Mouse (Mus musculus) hindbrain, embryonic 10.5 days (tissue): Measurements from ENCODE around the gene Nub1. TPM values are rescaled to one million over a fixed set of nuclear protein-coding genes. Genes with fewer than 3 reads are reported as not detected.
"Not testable (repeated sequence)": the region's sequence is repeated elsewhere in the genome, so short reads cannot be mapped to it uniquely, and the experiment has no call there.

Source experiments
- DNase-seq: peaks from one replicate; pipeline ENCODE4 v3.0.0-alpha.2; 2017; ENCODE audit warnings: low spot score
- H3K27ac ChIP-seq: fragments of 300-500 bp; sonication (generic); 2 replicates; pipeline ENCODE4 v1.5.1; 2016; ENCODE audit warnings: mild to moderate bottlenecking, moderate library complexity
- H3K27me3 ChIP-seq: fragments of 300-500 bp; sonication (generic); 2 replicates; pipeline ENCODE4 v1.6.1; 2016; ENCODE audit warnings: mild to moderate bottlenecking; ENCODE audit not compliant: poor library complexity, insufficient read depth, severe bottlenecking
- H3K36me3 ChIP-seq: fragments of 300-500 bp; sonication (generic); 2 replicates; pipeline ENCODE4 v1.6.1; 2016; ENCODE audit warnings: mild to moderate bottlenecking, moderate library complexity
- H3K4me1 ChIP-seq: fragments of 300-500 bp; sonication (generic); replicated peaks from 2 replicates; pipeline ENCODE4 v1.6.1; 2016; ENCODE audit warnings: mild to moderate bottlenecking
- H3K4me3 ChIP-seq: fragments of 300-500 bp; sonication (generic); 2 replicates; pipeline ENCODE4 v1.5.1; 2016; ENCODE audit warnings: mild to moderate bottlenecking, moderate library complexity
- H3K9me3 ChIP-seq: fragments of 300-500 bp; sonication (generic); 2 replicates; pipeline ENCODE4 v1.6.1; 2016; ENCODE audit warnings: mild to moderate bottlenecking, moderate library complexity
- WGBS: fragments of 180-500 bp; shearing (Covaris S2); methylation state at CpG from one replicate; pipeline ENCODE4 v1.1.7; 2016; 5-methylcytosine and 5-hydroxymethylcytosine counted together
- polyA plus RNA-seq: library from polyadenylated mRNA; unstranded; fragments of >200 nt; fragmentation: Nextera tagmentation; extraction: Ambion mirVana; gene quantifications from 2 replicates; pipeline ENCODE4 v1.2.1, GENCODE M21; 2016

Nub1 gene
- polyA plus RNA-seq, 1 experiment from 2014 or later: 28.8 TPM

- Histone ChIP-seq H3K9me3 (no peaks in the 10 kb centered on the region), H3K27ac (no peak overlapping the region), H3K4me3 (no peak overlapping the region), H3K4me1 (no peaks in the 10 kb centered on the region), H3K36me3 (no peaks in the 10 kb centered on the region), H3K27me3 (no peaks in the 10 kb centered on the region)
- WGBS: 81% methylated on average over 3 of the region's 4 CpGs
- no peak for DNase-seq
Measured at GRCm38 (mm10) chr5:24659708-24660423, 25.5 kb upstream of the Nub1 start.

- DNase-seq: no peak
- Histone ChIP-seq H3K27ac (no peak overlapping the region), H3K4me1 (no peaks in the 10 kb centered on the region), H3K4me3 (no peak overlapping the region), H3K9me3 (no peaks in the 10 kb centered on the region), H3K36me3 (no peaks in the 10 kb centered on the region), H3K27me3 (no peaks in the 10 kb centered on the region)
- WGBS: 87% methylated on average over 6 of the region's 6 CpGs
Measured at GRCm38 (mm10) chr5:24661457-24661856, 23.9 kb upstream of the Nub1 start.

GRCm38 (mm10) chr5:24674238-24674637, 11.1 kb upstream of the Nub1 start:
- 44% methylated on average over 4 of the region's 4 CpGs for WGBS
- Histone ChIP-seq H3K4me3 (no peak overlapping the region), H3K9me3 (peaks cover 4% of the 10 kb centered on the region; the same call in 1 of the 2 replicates), H3K4me1 (no peaks in the 10 kb centered on the region), H3K27me3 (no peaks in the 10 kb centered on the region), H3K27ac (no peak overlapping the region), H3K36me3 (no peaks in the 10 kb centered on the region)
- peak; percentile 76 for DNase-seq

- peaks cover 5% of the 10 kb centered on the region for H3K4me1 ChIP-seq
- no peak for DNase-seq
- 75% methylated on average over 1 of the region's 1 CpGs for WGBS
Measured at GRCm38 (mm10) chr5:24681436-24681835, 3.9 kb upstream of the Nub1 start.

GRCm38 (mm10) chr5:24684578-24685365, 560 bp upstream of the Nub1 start:
- 29% methylated on average over 16 of the region's 16 CpGs for WGBS

More at GRCm38 (mm10) chr5:24681436-24681835, 3.9 kb upstream of the Nub1 start:
- Histone ChIP-seq H3K27ac (no peak overlapping the region), H3K4me3 (no peak overlapping the region), H3K36me3 (no peaks in the 10 kb centered on the region), H3K27me3 (no peaks in the 10 kb centered on the region), H3K9me3 (peaks cover 5% of the 10 kb centered on the region; the same call in 1 of the 2 replicates)

GRCm38 (mm10) chr5:24686176-24686575, 844 bp downstream of the Nub1 start:
- Histone ChIP-seq H3K27ac (peak overlapping the region; percentile 94), H3K36me3 (peaks cover 18% of the 10 kb centered on the region), H3K9me3 (no peaks in the 10 kb centered on the region), H3K27me3 (no peaks in the 10 kb centered on the region), H3K4me1 (peaks cover 13% of the 10 kb centered on the region), H3K4me3 (peak overlapping the region; percentile 86)
- DNase-seq: no peak
- WGBS: 1% methylated on average over 15 of the region's 15 CpGs

More at GRCm38 (mm10) chr5:24684578-24685365, 560 bp upstream of the Nub1 start:
- Histone ChIP-seq H3K4me1 (peaks cover 13% of the 10 kb centered on the region), H3K27ac (peak overlapping the region; percentile 94), H3K36me3 (peaks cover 5% of the 10 kb centered on the region), H3K9me3 (no peaks in the 10 kb centered on the region), H3K4me3 (peak overlapping the region; percentile 86), H3K27me3 (no peaks in the 10 kb centered on the region)
- DNase-seq: peak; percentile 27

- not testable (repeated sequence) for H3K27me3 ChIP-seq, DNase-seq, H3K9me3 ChIP-seq, H3K27ac ChIP-seq
- H3K4me1 ChIP-seq: peaks cover 13% of the 10 kb centered on the region
- 79% methylated on average over 16 of the region's 16 CpGs for WGBS
- peaks cover 25% of the 10 kb centered on the region for H3K36me3 ChIP-seq
- H3K4me3 ChIP-seq: peak overlapping the region; percentile 86
Measured at GRCm38 (mm10) chr5:24686671-24687420, 1.5 kb downstream of the Nub1 start.

GRCm38 (mm10) chr5:24687696-24688095, 2.4 kb downstream of the Nub1 start:
- 91% methylated on average over 1 of the region's 1 CpGs for WGBS
- H3K9me3 ChIP-seq: no peaks in the 10 kb centered on the region
- H3K36me3 ChIP-seq: peaks cover 34% of the 10 kb centered on the region
- H3K27me3 ChIP-seq: no peaks in the 10 kb centered on the region
- peaks cover 13% of the 10 kb centered on the region for H3K4me1 ChIP-seq
- H3K4me3 ChIP-seq: no peak overlapping the region
- DNase-seq: no peak
- no peak overlapping the region for H3K27ac ChIP-seq

GRCm38 (mm10) chr5:24696704-24697103, 11.4 kb downstream of the Nub1 start:
- no peak overlapping the region for H3K4me3 ChIP-seq
- H3K27me3 ChIP-seq: no peaks in the 10 kb centered on the region
- no peaks in the 10 kb centered on the region for H3K9me3 ChIP-seq
- WGBS: 85% methylated on average over 3 of the region's 3 CpGs
- DNase-seq: no peak
- no peak overlapping the region for H3K27ac ChIP-seq
- H3K4me1 ChIP-seq: peaks cover 9% of the 10 kb centered on the region
- H3K36me3 ChIP-seq: peaks cover 100% of the 10 kb centered on the region

- Histone ChIP-seq H3K4me1 (peaks cover 9% of the 10 kb centered on the region), H3K4me3 (no peak overlapping the region), H3K27ac (peak overlapping the region; percentile 6; the same call in 1 of the 2 replicates), H3K9me3 (no peaks in the 10 kb centered on the region), H3K36me3 (peaks cover 100% of the 10 kb centered on the region), H3K27me3 (no peaks in the 10 kb centered on the region)
- 90% methylated on average over 3 of the region's 3 CpGs for WGBS
- no peak for DNase-seq
Measured at GRCm38 (mm10) chr5:24701271-24701670, 15.9 kb downstream of the Nub1 start.

- WGBS: 94% methylated on average over 8 of the region's 8 CpGs
- H3K4me1 ChIP-seq: peaks cover 9% of the 10 kb centered on the region
- H3K4me3 ChIP-seq: no peak overlapping the region
- H3K27me3 ChIP-seq: no peaks in the 10 kb centered on the region
- H3K36me3 ChIP-seq: peaks cover 100% of the 10 kb centered on the region
- no peak overlapping the region for H3K27ac ChIP-seq
- H3K9me3 ChIP-seq: no peaks in the 10 kb centered on the region
- no peak for DNase-seq
Measured at GRCm38 (mm10) chr5:24704615-24705014, 19.3 kb downstream of the Nub1 start.

GRCm38 (mm10) chr5:24709962-24710361, 24.6 kb downstream of the Nub1 start:
- DNase-seq: no peak
- H3K27me3 ChIP-seq: no peaks in the 10 kb centered on the region
- H3K4me3 ChIP-seq: no peak overlapping the region
- peaks cover 14% of the 10 kb centered on the region; the same call in 1 of the 2 replicates for H3K9me3 ChIP-seq
- no peak overlapping the region for H3K27ac ChIP-seq
- peaks cover 81% of the 10 kb centered on the region for H3K36me3 ChIP-seq
- H3K4me1 ChIP-seq: no peaks in the 10 kb centered on the region
- WGBS: 69% methylated on average over 2 of the region's 2 CpGs
